Mouse (Mus musculus): ENCODE measurements around the gene Smg5. TPM values are rescaled to one million over a fixed set of nuclear protein-coding genes. Genes with fewer than 3 reads are reported as not detected.
A peak's percentile ranks its signal among the peaks of the same experiment; 100 is the strongest.

Gene Smg5
- polyA plus RNA-seq, 1 experiment from 2014 or later, result 58.4 TPM

DNA sequence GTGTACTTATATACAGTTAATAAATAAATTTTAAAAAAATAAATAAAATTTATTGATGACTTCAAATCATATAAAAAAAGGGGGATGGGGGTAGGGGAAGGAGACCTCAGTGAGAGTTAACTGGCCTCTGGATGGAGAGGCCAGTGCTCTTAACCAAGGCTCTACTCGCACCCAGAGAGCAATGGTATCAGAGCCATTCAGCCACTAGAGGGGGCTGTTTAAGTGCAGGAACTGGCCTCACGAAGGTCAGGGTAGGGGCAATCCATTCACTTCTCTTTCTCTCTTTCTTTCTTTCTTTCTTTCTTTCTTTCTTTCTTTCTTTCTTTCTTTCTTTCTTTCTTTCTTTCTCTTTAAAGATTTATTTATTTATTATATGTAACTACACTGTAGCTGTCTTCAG lies 4.8 kb upstream of the Smg5 start:
- no peak for ATAC-seq (ENCODE audit: low FRiP score, low read depth)
- no peak overlapping the region for H3K27ac ChIP-seq
- H3K4me1 ChIP-seq, result peaks cover 9% of the 10 kb centered on the region
- no peak overlapping the region for H3K4me3 ChIP-seq
- no peak overlapping the region for H3K4me2 ChIP-seq (replicated peaks)
- no peaks in the 10 kb centered on the region for H3K9me3 ChIP-seq
- H3K36me3 ChIP-seq, result peaks cover 40% of the 10 kb centered on the region
- WGBS, result 32% methylated on average over 2 of the region's 2 CpGs
- no peak overlapping the region for H3K9ac ChIP-seq
- H3K27me3 ChIP-seq, result no peaks in the 10 kb centered on the region

DNA sequence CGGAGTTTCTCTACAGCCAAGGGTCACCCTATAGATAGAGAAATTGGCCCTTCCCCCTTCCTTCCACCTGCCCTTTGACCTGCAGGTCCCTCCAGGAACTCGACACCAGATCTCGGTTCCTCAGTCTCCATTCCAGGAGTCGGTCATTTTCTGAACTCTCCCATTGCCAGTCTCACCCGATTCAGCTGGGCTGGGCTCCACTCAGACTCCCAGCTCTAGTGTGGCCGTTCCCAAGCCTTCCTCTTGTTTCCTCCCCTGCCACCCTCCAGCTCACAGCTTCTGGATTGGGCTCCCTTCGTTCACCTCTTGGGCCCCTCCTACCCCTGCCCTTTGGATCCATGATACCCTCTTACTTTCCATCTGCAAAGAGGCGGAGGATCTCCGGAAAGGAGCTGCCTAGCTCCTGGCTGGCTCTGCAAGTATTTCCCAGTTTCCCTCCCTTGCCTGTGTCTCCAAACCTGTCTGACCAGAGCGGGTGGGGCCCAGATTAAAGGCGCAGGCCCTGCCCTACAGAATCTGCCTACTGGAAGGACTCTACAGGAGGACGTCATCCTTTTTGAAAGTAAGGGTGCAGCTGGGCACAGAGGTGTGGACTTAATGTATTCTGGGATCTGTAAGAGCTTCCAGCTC lies 1.9 kb upstream of the Smg5 start:
- ATAC-seq (ENCODE audit: low FRiP score, low read depth), result no peak
- H3K4me1 ChIP-seq, result peaks cover 23% of the 10 kb centered on the region
- H3K27me3 ChIP-seq, result no peaks in the 10 kb centered on the region
- H3K9me3 ChIP-seq, result no peaks in the 10 kb centered on the region
- H3K4me2 ChIP-seq (replicated peaks), result peak overlapping the region; percentile 16; the same call in 1 of the 2 replicates
- 0 out of 2 replicates have a peak overlapping the region, but pooled peaks have one; percentile 8 for H3K9ac ChIP-seq
- H3K36me3 ChIP-seq, result peaks cover 18% of the 10 kb centered on the region
- WGBS, result 53% methylated on average over 12 of the region's 12 CpGs
- H3K4me3 ChIP-seq, result peak overlapping the region; percentile 15
- H3K27ac ChIP-seq, result peak overlapping the region; percentile 48; the same call in 1 of the 2 replicates

GRCm38 (mm10) chr3:88334902-88335435 lies 1.1 kb upstream of the Smg5 start:
- Histone ChIP-seq H3K27ac (peak overlapping the region; percentile 90), H3K4me2 (replicated peaks) (peak overlapping the region; percentile 79), H3K36me3 (peaks cover 10% of the 10 kb centered on the region), H3K4me3 (peak overlapping the region; percentile 76), H3K9ac (peak overlapping the region; percentile 89), H3K27me3 (no peaks in the 10 kb centered on the region), H3K4me1 (peaks cover 23% of the 10 kb centered on the region), H3K9me3 (no peaks in the 10 kb centered on the region)
- ATAC-seq (ENCODE audit: low FRiP score, low read depth), result no peak
- 39% methylated on average over 3 of the region's 3 CpGs for WGBS

- Histone ChIP-seq H3K4me2 (replicated peaks) (peak overlapping the region; percentile 79), H3K36me3 (peaks cover 7% of the 10 kb centered on the region), H3K9ac (peak overlapping the region; percentile 89), H3K4me3 (peak overlapping the region; percentile 76), H3K27ac (peak overlapping the region; percentile 90), H3K9me3 (no peaks in the 10 kb centered on the region), H3K27me3 (no peaks in the 10 kb centered on the region), H3K4me1 (peaks cover 23% of the 10 kb centered on the region)
- WGBS, result 1% methylated on average over 27 of the region's 27 CpGs
- peak; percentile 52; the same call in 1 of the 2 replicates for ATAC-seq (ENCODE audit: low FRiP score, low read depth)
Observed at GRCm38 (mm10) chr3:88335436-88336053, 515 bp upstream of the Smg5 start.

DNA sequence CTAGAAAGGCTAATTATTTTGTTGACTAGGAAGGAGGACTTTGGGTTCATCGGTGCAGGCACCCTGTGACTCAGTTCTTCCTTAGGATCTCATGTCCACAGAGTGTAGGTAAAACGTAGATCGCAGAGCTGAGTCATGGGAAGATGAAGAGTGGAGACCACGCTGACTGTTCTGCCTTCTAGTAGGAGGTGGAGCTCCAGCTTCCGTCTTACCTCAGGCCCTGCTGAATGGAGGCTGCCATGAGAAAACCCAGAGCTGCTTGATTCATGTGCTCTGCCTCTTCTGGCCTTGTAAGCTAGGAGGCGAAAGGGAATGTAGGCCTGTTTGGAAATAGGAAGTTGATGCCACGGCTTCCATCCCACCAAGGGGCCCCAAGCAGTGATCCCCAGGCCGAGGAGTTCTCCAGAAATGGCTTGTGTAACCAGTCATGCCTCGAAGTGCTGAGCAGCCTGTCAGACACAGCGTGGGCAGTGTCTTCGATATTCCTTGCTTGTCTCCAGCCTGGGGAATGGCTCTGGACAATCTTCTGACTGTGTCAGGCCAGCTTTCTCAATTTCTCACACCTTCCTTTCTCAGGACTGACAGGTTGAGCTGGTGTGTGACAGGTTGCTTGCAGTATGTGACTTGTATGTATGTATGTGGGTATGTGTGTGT lies 1.4 kb downstream of the Smg5 start:
- peak overlapping the region; percentile 57 for H3K9ac ChIP-seq
- peak overlapping the region; percentile 76 for H3K4me3 ChIP-seq
- peak overlapping the region; percentile 6; the same call in 1 of the 2 replicates for H3K27ac ChIP-seq
- H3K4me1 ChIP-seq, result peaks cover 23% of the 10 kb centered on the region
- peak overlapping the region; percentile 74 for H3K4me2 ChIP-seq (replicated peaks)
- no peaks in the 10 kb centered on the region for H3K27me3 ChIP-seq
- 86% methylated on average over 11 of the region's 11 CpGs for WGBS
- peaks cover 16% of the 10 kb centered on the region for H3K36me3 ChIP-seq
- ATAC-seq (ENCODE audit: low FRiP score, low read depth), result no peak
- H3K9me3 ChIP-seq, result no peaks in the 10 kb centered on the region

- Histone ChIP-seq H3K27me3 (no peaks in the 10 kb centered on the region), H3K9me3 (no peaks in the 10 kb centered on the region), H3K27ac (no peak overlapping the region), H3K4me1 (peaks cover 23% of the 10 kb centered on the region), H3K9ac (no peak overlapping the region), H3K4me2 (replicated peaks) (no peak overlapping the region), H3K36me3 (peaks cover 24% of the 10 kb centered on the region), H3K4me3 (no peak overlapping the region)
- 90% methylated on average over 7 of the region's 7 CpGs for WGBS
- ATAC-seq (ENCODE audit: low FRiP score, low read depth), result no peak
Observed at GRCm38 (mm10) chr3:88338316-88338715, 2.3 kb downstream of the Smg5 start.

- Histone ChIP-seq H3K9me3 (no peaks in the 10 kb centered on the region), H3K4me1 (peaks cover 23% of the 10 kb centered on the region), H3K4me2 (replicated peaks) (no peak overlapping the region), H3K27ac (no peak overlapping the region), H3K9ac (no peak overlapping the region), H3K36me3 (peaks cover 31% of the 10 kb centered on the region), H3K4me3 (no peak overlapping the region), H3K27me3 (no peaks in the 10 kb centered on the region)
- 83% methylated on average over 3 of the region's 3 CpGs for WGBS
- ATAC-seq (ENCODE audit: low FRiP score, low read depth), result no peak
Observed at GRCm38 (mm10) chr3:88339006-88339405, 2.9 kb downstream of the Smg5 start.

DNA sequence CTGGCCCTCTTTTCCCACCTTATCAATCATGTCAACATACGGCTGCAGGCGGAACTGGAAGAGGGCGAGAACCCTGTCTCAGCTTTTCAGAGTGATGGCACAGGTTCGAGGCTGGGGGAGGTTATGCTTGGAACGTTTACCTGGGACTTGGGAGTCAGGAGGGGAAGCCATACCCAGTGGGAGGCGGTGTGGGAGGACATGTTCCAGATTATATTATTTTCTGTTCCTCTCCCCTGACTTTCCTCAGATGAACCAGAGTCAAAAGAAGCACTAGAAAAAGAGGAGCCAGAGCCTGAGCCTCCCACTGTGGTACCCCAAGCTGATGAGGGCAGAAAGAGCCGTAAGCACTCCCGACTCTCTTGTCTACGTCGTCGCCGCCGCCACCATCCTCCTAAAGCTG lies 14.7 kb downstream of the Smg5 start:
- ATAC-seq (ENCODE audit: low FRiP score, low read depth), result no peak
- Histone ChIP-seq H3K4me1 (no peaks in the 10 kb centered on the region), H3K27me3 (no peaks in the 10 kb centered on the region), H3K9ac (no peak overlapping the region), H3K4me2 (replicated peaks) (no peak overlapping the region), H3K4me3 (no peak overlapping the region), H3K9me3 (no peaks in the 10 kb centered on the region), H3K27ac (no peak overlapping the region), H3K36me3 (peaks cover 100% of the 10 kb centered on the region)
- 91% methylated on average over 13 of the region's 13 CpGs for WGBS

- no peaks in the 10 kb centered on the region for H3K4me1 ChIP-seq
- no peak overlapping the region for H3K4me2 ChIP-seq (replicated peaks)
- no peaks in the 10 kb centered on the region for H3K9me3 ChIP-seq
- H3K27ac ChIP-seq, result no peak overlapping the region
- no peak for ATAC-seq (ENCODE audit: low FRiP score, low read depth)
- WGBS, result 90% methylated on average over 9 of the region's 9 CpGs
- H3K4me3 ChIP-seq, result no peak overlapping the region
- no peaks in the 10 kb centered on the region for H3K27me3 ChIP-seq
- no peak overlapping the region for H3K9ac ChIP-seq
- H3K36me3 ChIP-seq, result peaks cover 100% of the 10 kb centered on the region
Observed at GRCm38 (mm10) chr3:88352907-88353306, 16.8 kb downstream of the Smg5 start.

DNA sequence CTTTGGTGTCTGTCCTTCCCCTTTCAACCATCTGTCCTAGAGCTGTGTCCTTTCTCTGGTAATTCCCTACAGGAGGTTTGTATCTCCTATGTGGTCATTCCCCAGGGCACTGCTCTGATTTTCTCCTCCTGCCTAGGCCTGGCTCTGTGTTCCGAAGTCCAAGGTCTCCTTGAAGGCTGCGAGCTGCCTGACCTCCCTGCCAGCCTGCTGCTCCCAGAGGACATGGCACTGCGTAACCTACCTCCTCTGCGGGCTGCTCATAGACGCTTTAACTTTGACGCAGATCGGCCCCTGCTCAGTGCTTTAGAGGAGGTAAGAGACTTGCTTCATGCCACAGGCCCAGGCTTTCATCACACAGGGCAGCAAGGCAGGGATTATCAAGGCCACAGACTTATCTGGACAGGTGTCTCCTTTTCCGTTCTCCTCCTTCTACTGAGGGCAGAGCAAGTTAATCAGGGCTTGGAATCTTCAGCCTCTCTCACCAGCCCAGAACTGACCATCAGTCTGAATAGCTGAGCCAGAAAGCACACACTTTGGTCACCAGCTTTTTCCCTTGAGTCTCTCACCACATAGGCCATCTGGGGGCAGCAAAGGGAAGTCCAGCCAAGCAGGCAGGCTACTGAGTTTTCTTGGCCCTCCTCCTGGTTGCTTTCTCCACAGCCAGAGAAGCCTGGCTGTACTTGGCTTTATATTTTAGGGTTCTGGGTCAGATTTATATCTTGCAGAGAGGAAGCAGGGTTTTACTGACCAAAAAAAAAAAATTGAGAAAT lies 18.5 kb downstream of the Smg5 start:
- H3K9me3 ChIP-seq, result no peaks in the 10 kb centered on the region
- 94% methylated on average over 8 of the region's 8 CpGs for WGBS
- H3K27me3 ChIP-seq, result no peaks in the 10 kb centered on the region
- ATAC-seq (ENCODE audit: low FRiP score, low read depth), result no peak
- H3K4me3 ChIP-seq, result no peak overlapping the region
- no peak overlapping the region for H3K4me2 ChIP-seq (replicated peaks)
- no peak overlapping the region for H3K27ac ChIP-seq
- H3K9ac ChIP-seq, result 0 out of 2 replicates have a peak overlapping the region, but pooled peaks have one; percentile 21
- H3K4me1 ChIP-seq, result no peaks in the 10 kb centered on the region
- peaks cover 100% of the 10 kb centered on the region for H3K36me3 ChIP-seq

DNA sequence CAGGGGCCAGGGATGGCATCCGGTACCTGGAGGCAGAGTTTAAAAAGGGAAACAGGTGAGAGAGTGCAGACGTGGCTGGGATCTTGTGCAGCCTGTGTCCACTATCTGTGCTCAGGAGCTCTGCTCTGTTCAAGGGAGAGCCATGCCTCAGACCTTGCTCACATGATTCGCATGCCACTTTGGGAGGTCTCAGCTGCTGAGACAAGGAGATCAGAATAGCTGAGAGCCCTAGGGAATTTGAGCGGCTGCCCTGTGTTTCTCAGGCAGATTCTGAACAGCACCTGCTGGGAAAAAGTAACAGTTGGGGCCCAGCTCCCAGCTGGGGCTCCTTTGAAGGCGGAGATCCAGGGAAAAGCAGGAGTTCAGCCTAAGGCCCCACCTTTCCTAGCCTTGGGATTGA lies 23.5 kb downstream of the Smg5 start:
- no peak for ATAC-seq (ENCODE audit: low FRiP score, low read depth)
- no peak overlapping the region for H3K4me2 ChIP-seq (replicated peaks)
- peaks cover 82% of the 10 kb centered on the region for H3K36me3 ChIP-seq
- 74% methylated on average over 5 of the region's 5 CpGs for WGBS
- H3K4me3 ChIP-seq, result no peak overlapping the region
- H3K27me3 ChIP-seq, result peaks cover 6% of the 10 kb centered on the region
- H3K4me1 ChIP-seq, result peaks cover 5% of the 10 kb centered on the region
- no peaks in the 10 kb centered on the region for H3K9me3 ChIP-seq
- no peak overlapping the region for H3K27ac ChIP-seq
- no peak overlapping the region for H3K9ac ChIP-seq

Measured in limb, embryonic 13.5 days (tissue).